Mouse (Mus musculus) spleen, adult 2 months (tissue): ENCODE measurements around the gene Cryl1. TPM values are rescaled to one million over a fixed set of nuclear protein-coding genes. Genes with fewer than 3 reads are reported as not detected.

Source experiments
- DNase-seq, 2 experiments: peaks; one replicate each; pipeline versions ENCODE4 v3.0.0 to v3.0.0-alpha.2; 2012 to 2021; ENCODE audit warnings: low spot score in 2 of 2, low read depth in 1 of 2
- H3K27ac ChIP-seq: fragments of 200-500 bp; 2 replicates; pipeline ENCODE4 v1.5.1; 2012; ENCODE audit warnings: low read length, inconsistent platforms; ENCODE audit not compliant: insufficient read depth
- H3K27me3 ChIP-seq: fragments of 200-500 bp; 2 replicates; pipeline ENCODE4 v1.6.1; 2012; ENCODE audit warnings: mild to moderate bottlenecking, moderate library complexity, low read length, inconsistent platforms; ENCODE audit not compliant: control insufficient read depth, insufficient read depth
- H3K36me3 ChIP-seq: fragments of 200-500 bp; 2 replicates; pipeline ENCODE4 v1.6.1; 2012; ENCODE audit warnings: mild to moderate bottlenecking, low read length, inconsistent platforms; ENCODE audit not compliant: control insufficient read depth, insufficient read depth
- H3K4me1 ChIP-seq: fragments of 200-500 bp; 2 replicates; pipeline ENCODE4 v1.6.1; 2011; ENCODE audit warnings: inconsistent platforms; ENCODE audit not compliant: control insufficient read depth, insufficient read depth, insufficient read length
- H3K4me3 ChIP-seq: fragments of 200-500 bp; 2 replicates; pipeline ENCODE4 v1.5.1; 2011; ENCODE audit warnings: mild to moderate bottlenecking, inconsistent platforms; ENCODE audit not compliant: insufficient read depth, insufficient read length; ENCODE audit errors: extremely low read depth
- CTCF ChIP-seq: fragments of 200-500 bp; IDR thresholded peaks from 2 replicates; pipeline ENCODE4 v1.5.1; 2011; ENCODE audit warnings: mild to moderate bottlenecking, inconsistent platforms; ENCODE audit not compliant: insufficient read depth, insufficient read length, insufficient replicate concordance; ENCODE audit errors: extremely low read depth
- POLR2A ChIP-seq: fragments of 200-500 bp; IDR thresholded peaks from 2 replicates; pipeline ENCODE4 v1.6.1; 2011; ENCODE audit warnings: low read depth, low read length, inconsistent platforms
- WGBS: fragments of 180-500 bp; shearing (Covaris S2); methylation state at CpG from one replicate; pipeline ENCODE4 v1.1.7; 2018; 5-methylcytosine and 5-hydroxymethylcytosine counted together
- polyA plus RNA-seq: library from polyadenylated mRNA; depleted of rRNA; stranded (reverse); fragments of >200 nt; gene quantifications from 2 replicates; pipeline ENCODE4 v1.2.3, GENCODE M21; 2012

Cryl1 gene
- polyA plus RNA-seq, 1 experiment, result 14.9 TPM

DNA sequence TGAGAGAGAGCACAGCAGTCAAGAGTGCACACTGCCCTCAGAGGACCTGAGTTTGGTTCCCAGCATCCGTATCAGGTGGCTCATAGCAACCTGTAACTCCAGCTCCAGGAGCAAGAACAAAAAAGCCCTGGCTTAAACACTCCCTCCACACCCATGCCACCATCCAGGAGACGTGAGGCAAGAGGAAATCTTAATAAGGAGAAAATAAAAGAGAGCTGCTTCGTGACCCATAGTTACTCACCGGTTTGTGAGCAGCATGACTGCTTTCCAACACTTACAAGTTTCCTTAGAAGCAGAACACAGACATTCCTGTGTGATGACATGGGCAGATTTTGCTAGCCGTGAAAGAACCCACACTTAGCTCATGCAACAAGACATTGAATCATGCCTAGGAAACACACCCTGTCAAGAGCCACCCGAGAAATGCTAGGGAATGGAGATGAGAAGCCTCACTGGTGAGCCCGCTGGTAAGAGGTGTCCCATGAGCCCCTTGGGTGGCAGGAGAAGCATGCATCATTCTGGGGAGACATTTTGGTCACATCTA lies 106.9 kb downstream of the Cryl1 start:
- H3K36me3 ChIP-seq, result no peaks in the 10 kb centered on the region
- no peaks in the 10 kb centered on the region for H3K27me3 ChIP-seq
- WGBS, result 91% methylated on average over 7 of the region's 7 CpGs
- no peak overlapping the region for H3K4me3 ChIP-seq
- TF ChIP-seq POLR2A, result no peak
- TF ChIP-seq CTCF, result no peak
- DNase-seq, result no peak
- H3K4me1 ChIP-seq, result no peaks in the 10 kb centered on the region
- H3K27ac ChIP-seq, result no peak overlapping the region

GRCm38 (mm10) chr14:57289105-57289504 lies 109.2 kb downstream of the Cryl1 start:
- no peak overlapping the region for H3K4me3 ChIP-seq
- WGBS, result 92% methylated on average over 9 of the region's 9 CpGs
- no peak for TF ChIP-seq CTCF
- TF ChIP-seq POLR2A, result no peak

DNA sequence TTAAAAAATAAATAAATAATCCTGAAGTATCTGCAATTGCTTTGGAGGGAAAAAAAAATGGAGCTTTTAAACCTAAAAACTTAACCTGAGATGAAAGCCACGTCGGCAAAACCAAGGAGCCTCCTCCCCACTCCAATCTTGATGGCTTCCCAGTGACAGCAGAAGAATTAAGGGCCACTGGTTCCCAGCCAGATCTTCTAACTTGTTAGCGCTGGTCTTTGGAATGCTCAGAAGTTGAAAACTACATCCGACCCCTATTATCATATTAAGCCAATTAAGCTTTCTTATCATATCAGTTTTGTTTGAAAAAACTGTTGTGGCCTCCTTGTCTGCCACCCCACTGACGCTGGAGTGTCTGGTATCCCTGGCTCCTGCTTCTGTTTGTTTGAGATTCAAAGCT lies 114.5 kb downstream of the Cryl1 start:
- no peak overlapping the region for H3K4me3 ChIP-seq
- WGBS, result 88% methylated on average over 5 of the region's 5 CpGs
- H3K27ac ChIP-seq, result no peak overlapping the region
- TF ChIP-seq CTCF (no peak), POLR2A (no peak)
- H3K36me3 ChIP-seq, result no peaks in the 10 kb centered on the region
- no peaks in the 10 kb centered on the region for H3K27me3 ChIP-seq
- H3K4me1 ChIP-seq, result no peaks in the 10 kb centered on the region
- DNase-seq, result no peak

More at GRCm38 (mm10) chr14:57289105-57289504, 109.2 kb downstream of the Cryl1 start:
- no peak for DNase-seq
- H3K27me3 ChIP-seq, result no peaks in the 10 kb centered on the region
- H3K36me3 ChIP-seq, result no peaks in the 10 kb centered on the region
- no peak overlapping the region for H3K27ac ChIP-seq
- H3K4me1 ChIP-seq, result no peaks in the 10 kb centered on the region

GRCm38 (mm10) chr14:57282591-57282990 lies 115.7 kb downstream of the Cryl1 start:
- Histone ChIP-seq H3K27me3 (no peaks in the 10 kb centered on the region), H3K4me1 (no peaks in the 10 kb centered on the region), H3K27ac (no peak overlapping the region), H3K36me3 (no peaks in the 10 kb centered on the region), H3K4me3 (no peak overlapping the region)
- TF ChIP-seq CTCF, result no peak
- no peak for TF ChIP-seq POLR2A
- no peak for DNase-seq
- 81% methylated on average over 2 of the region's 2 CpGs for WGBS

- Histone ChIP-seq H3K4me1 (no peaks in the 10 kb centered on the region), H3K4me3 (no peak overlapping the region), H3K27ac (no peak overlapping the region), H3K36me3 (no peaks in the 10 kb centered on the region), H3K27me3 (no peaks in the 10 kb centered on the region)
- TF ChIP-seq POLR2A (no peak), CTCF (no peak)
- DNase-seq, result no peak
- WGBS, result 43% methylated on average over 3 of the region's 3 CpGs
Measured at GRCm38 (mm10) chr14:57280835-57281234, 117.5 kb downstream of the Cryl1 start.

DNA sequence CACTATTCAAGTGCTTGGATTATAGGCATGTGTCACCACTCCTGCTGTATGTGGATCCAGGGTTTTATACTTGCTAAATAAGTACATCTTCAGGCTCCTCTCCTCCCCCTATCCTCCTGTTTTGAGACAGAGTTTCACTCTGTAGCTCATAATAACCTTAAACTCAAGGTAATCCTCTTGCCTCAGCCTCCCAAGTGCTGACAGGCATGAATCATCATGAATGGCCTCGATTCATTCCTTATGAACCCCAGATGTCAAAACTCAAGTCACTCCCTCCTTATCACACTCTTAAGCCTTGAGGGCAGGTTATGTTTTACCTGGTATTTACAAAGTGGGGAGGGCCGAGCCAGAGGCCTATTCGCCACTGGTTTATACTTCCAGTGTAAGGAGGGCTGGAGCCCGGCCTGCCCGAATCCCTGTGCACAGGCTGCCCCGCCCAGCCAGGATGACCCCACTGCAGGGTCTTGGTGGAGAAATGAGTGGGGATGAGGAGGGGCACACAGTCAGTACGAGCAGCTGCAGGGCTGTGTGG lies 121.8 kb downstream of the Cryl1 start:
- Histone ChIP-seq H3K27me3 (no peaks in the 10 kb centered on the region), H3K36me3 (no peaks in the 10 kb centered on the region), H3K4me1 (no peaks in the 10 kb centered on the region), H3K27ac (no peak overlapping the region), H3K4me3 (no peak overlapping the region)
- TF ChIP-seq CTCF, result no peak
- no peak for TF ChIP-seq POLR2A
- WGBS, result 91% methylated on average over 7 of the region's 7 CpGs
- DNase-seq, result no peak

GRCm38 (mm10) chr14:57272341-57272740 lies 126.0 kb downstream of the Cryl1 start:
- Histone ChIP-seq H3K36me3 (no peaks in the 10 kb centered on the region), H3K27ac (no peak overlapping the region), H3K4me1 (no peaks in the 10 kb centered on the region), H3K4me3 (no peak overlapping the region), H3K27me3 (no peaks in the 10 kb centered on the region)
- no peak for TF ChIP-seq CTCF
- no peak for TF ChIP-seq POLR2A
- no peak for DNase-seq
- 89% methylated on average over 1 of the region's 1 CpGs for WGBS
